Mouse (Mus musculus) ZHBTc4 (cell line): ENCODE results near the gene Dctn1.

Source experiments
- DNase-seq: peaks from one replicate; pipeline ENCODE4 v3.0.0-alpha.2; 2011; ENCODE audit warnings: low read depth, low spot score

Gene Dctn1

DNA sequence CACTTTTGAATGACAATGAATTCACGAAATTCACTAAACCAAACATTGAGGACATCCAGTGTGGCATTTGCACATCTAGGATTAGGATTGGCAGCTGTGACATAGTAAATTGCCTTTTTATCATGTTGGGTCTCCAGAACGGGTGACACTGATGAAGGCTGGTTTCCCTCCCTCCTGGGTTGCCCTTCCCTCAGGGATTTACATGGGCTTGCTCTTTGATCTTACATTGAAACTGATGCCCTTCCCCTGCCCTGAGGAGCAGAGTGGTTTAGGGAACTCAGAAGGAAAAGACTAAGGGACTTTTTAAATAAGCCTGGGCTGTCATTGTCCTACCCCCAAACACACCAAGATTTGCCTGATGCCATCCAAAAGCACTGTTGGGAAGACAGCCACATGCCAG, 65.8 kb downstream of the Dctn1 start:
- DNase-seq, result peak; percentile 82

DNA sequence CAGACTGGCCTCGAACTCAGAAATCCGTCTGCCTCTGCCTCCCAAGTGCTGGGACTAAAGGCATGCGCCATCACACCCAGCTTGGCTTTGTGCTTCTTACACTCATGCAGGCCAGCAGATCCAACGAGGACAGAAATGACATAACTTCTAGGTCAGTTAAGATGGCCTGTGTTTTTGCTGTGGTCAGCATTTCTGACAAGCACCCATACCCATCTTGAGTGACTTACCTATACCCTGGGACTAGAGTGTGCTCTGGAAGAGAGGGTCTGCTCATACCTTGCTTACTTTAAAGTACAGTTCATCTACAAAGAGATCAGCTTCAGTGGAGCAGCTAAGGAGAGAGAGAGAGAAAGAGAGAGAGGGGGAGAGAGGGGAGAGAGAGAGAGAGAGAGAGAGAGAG, 67.6 kb downstream of the Dctn1 start:
- DNase-seq, result no peak

- peak; percentile 73 for DNase-seq
These were observed 68.6 kb downstream of the Dctn1 start for GRCm38 (mm10) chr6:83234280-83234741.

GRCm38 (mm10) chr6:83237123-83237522, 71.4 kb downstream of the Dctn1 start:
- peak; percentile 55 for DNase-seq

DNA sequence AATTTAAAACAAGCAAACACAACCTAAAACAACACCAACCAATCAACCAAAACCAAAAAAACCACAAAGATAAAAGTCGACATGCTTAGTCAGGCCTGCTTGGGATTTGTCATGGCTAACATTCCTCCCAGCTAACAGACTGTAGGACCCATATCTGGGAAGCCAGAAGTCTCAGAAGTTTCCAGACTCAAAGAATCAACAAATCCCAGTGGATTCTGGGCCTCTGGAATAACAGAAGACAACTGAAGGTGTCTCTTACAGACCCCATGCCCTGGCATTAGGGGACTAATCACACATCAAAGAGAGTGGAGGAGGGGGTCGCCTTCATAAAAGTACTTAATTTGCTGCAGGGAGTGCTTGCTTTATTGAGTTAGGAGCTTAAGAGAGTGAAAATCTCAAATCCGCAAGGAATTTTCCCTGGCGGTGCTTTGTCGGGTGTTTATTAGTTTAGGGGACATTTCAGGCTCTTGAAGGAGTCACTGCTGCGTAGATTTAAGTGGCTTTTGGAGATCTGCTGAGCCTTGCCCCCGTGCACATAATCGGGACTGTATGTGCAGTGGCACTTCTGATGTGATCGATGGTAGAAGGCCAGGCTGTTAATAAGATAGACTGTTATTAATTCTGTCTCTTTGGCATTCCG, 78.8 kb downstream of the Dctn1 start:
- no peak for DNase-seq

DNA sequence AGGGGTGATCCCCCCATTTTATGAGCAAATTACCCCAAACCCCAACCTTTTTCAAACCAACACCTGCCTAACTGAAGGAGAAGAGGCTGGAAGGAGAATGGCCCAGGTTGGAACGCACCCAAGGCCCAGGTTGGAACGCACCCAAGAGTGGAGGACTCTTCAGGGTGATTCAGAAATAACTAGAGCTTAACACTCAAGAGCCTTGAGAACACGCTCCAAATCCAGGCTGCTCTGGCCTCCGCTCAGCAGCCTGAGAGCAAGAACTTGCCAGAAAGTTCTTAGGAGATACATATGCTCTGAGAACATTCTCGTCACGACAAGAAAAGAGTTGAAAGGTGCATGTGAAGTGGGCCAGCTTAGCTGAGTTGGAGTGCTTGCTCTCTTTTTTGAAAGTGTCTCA, 79.4 kb downstream of the Dctn1 start:
- DNase-seq, result no peak

- no peak for DNase-seq
These were observed 80.3 kb downstream of the Dctn1 start for GRCm38 (mm10) chr6:83245997-83246396.

GRCm38 (mm10) chr6:83246750-83247149, 81.0 kb downstream of the Dctn1 start:
- DNase-seq, result no peak

DNA sequence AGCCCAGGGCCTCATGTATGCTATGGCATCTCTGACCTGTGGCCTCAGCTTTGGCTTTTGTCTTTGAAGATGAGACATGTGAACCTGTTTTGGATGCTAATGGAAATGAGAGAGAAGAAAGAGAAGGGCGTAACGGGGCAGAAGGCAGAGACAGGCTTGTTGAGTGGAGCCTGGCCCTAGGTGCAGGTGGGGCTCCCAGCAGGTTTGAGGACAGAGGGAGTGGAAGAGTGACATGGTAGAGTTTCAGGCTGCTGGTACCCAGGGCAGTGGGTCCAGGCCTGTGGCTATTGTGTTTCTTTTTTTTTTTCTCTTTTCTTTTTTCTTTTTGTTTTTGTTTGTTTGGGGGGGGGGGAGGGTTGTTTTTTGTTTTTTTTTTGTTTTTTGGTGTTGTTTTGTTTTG, 81.4 kb downstream of the Dctn1 start:
- no peak for DNase-seq
